Mouse (Mus musculus): ENCODE measurements around the gene Cd274.

DNA sequence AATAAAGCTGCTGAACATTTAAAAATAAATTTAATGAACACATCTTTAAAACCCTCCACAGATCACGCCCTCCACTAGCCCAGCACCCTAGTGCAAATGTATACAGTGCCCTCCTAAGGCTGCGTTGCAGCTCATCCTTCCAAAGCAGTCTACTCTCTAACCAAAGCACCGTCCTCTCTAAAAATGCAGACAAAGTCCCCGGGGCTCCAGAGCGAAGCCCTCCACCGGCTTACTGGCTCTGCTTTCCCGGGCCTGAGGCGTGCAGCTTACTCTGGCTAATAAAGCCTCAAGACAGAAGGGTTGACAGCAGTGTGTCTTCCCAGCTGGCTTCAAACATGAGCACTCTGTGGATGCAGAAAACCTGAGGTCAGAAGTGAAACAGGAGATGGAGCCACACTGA is 53.1 kb downstream of the Cd274 start:
- TF ChIP-seq CTCF (IDR thresholded peaks at IDR 0.05; ENCODE audit: extremely low read depth, insufficient read depth, low read length): no peak
- no peak for TF ChIP-seq POLR2A (IDR thresholded peaks at IDR 0.05; ENCODE audit: extremely low read depth, insufficient read depth, low read length)

Measured in cortical plate, adult 2 months (tissue).